Mouse (Mus musculus) G1E (cell line): ENCODE results near the gene Ttll11. TPM values are rescaled to one million over a fixed set of nuclear protein-coding genes. Genes with fewer than 3 reads are reported as not detected.

ENCODE experiments used
- ATAC-seq: 2 replicates; pipeline ENCODE4 v1.8.0; 2016; ENCODE audit warnings: mild to moderate bottlenecking; ENCODE audit not compliant: insufficient number of reproducible peaks, poor library complexity, low FRiP score, severe bottlenecking; ENCODE audit errors: extremely low read depth
- DNase-seq: peaks from one replicate; pipeline ENCODE4 v3.0.0; 2012; ENCODE audit warnings: low spot score
- H3K27me3 ChIP-seq: 2 replicates; pipeline ENCODE4 v1.6.1; 2012; ENCODE audit warnings: mild to moderate bottlenecking, low read length, inconsistent platforms; ENCODE audit not compliant: insufficient read depth
- H3K36me3 ChIP-seq: replicated peaks from 2 replicates; pipeline ENCODE3; 2012; ENCODE audit warnings: mild to moderate bottlenecking, inconsistent platforms
- H3K4me1 ChIP-seq: 2 replicates; pipeline ENCODE4 v1.6.1; 2012; ENCODE audit warnings: low read depth, low read length, inconsistent platforms, mixed read lengths; ENCODE audit not compliant: insufficient read depth
- H3K4me3 ChIP-seq: 2 replicates; pipeline ENCODE4 v1.5.1; 2012; ENCODE audit warnings: low read depth, mild to moderate bottlenecking, inconsistent platforms, low read length, moderate library complexity, mixed read lengths
- H3K9me3 ChIP-seq: replicated peaks from 2 replicates; pipeline ENCODE4 v1.6.1; 2012; ENCODE audit warnings: inconsistent platforms
- CTCF ChIP-seq: IDR thresholded peaks from 2 replicates; pipeline ENCODE4 v1.5.1; 2012; ENCODE audit warnings: low read depth, low read length, inconsistent platforms, mixed read lengths
- GATA1 ChIP-seq: IDR thresholded peaks from 2 replicates; pipeline ENCODE4 v1.6.1; 2012; ENCODE audit warnings: borderline replicate concordance, low read length, inconsistent platforms, mixed read lengths
- GATA2 ChIP-seq: IDR thresholded peaks from 2 replicates; pipeline ENCODE4 v1.6.1; 2012; ENCODE audit warnings: low read depth, low read length, inconsistent platforms, borderline replicate concordance
- POLR2AphosphoS5 ChIP-seq: IDR thresholded peaks from 2 replicates; pipeline ENCODE4 v1.6.1; 2012; ENCODE audit warnings: low read depth, low read length, inconsistent platforms; ENCODE audit not compliant: insufficient replicate concordance
- TAL1 ChIP-seq: conservative IDR thresholded peaks from 2 replicates; pipeline ENCODE4 v1.6.1; 2012; ENCODE audit warnings: low read depth, low read length, inconsistent platforms, mixed read lengths
- polyA plus RNA-seq: library from polyadenylated mRNA; stranded (reverse); fragments of >175 nt; gene quantifications from 2 replicates; pipeline ENCODE4 v1.2.3, GENCODE M21; 2012
- total RNA-seq, 2 experiments: library from RNA; stranded (forward) in 1 of 2; stranded (reverse) in 1 of 2; fragments of 200-1000 nt in 1 of 2; fragments of >200 nt in 1 of 2; fragmentation: Nextera tagmentation in 1 of 2; gene quantifications; 2 replicates each; pipeline ENCODE4 v1.2.3; 2014 to 2017

The Ttll11 gene
- total and polyA plus RNA-seq, 3 experiments: 0.33 to 0.87 TPM; not detected in 1

GRCm38 (mm10) chr2:35952187-35952958 lies 27.3 kb downstream of the Ttll11 start:
- H3K4me3 ChIP-seq: no peak overlapping the region
- no peak for ATAC-seq
- peaks cover 66% of the 10 kb centered on the region for H3K27me3 ChIP-seq
- no peaks in the 10 kb centered on the region for H3K36me3 ChIP-seq
- H3K4me1 ChIP-seq: no peaks in the 10 kb centered on the region
- DNase-seq: no peak
- no peak for TF ChIP-seq POLR2AphosphoS5
- no peak for TF ChIP-seq GATA2
- no peak for TF ChIP-seq TAL1
- TF ChIP-seq CTCF: no peak
- TF ChIP-seq GATA1: no peak
- no peaks in the 10 kb centered on the region for H3K9me3 ChIP-seq

GRCm38 (mm10) chr2:35944896-35945295 lies 34.8 kb downstream of the Ttll11 start:
- H3K27me3 ChIP-seq: peaks cover 38% of the 10 kb centered on the region
- H3K4me1 ChIP-seq: no peaks in the 10 kb centered on the region; the same call in 1 of the 2 replicates
- TF ChIP-seq GATA2 (no peak), POLR2AphosphoS5 (no peak), GATA1 (no peak)
- no peak for DNase-seq
- ATAC-seq: no peak
- no peaks in the 10 kb centered on the region for H3K9me3 ChIP-seq
- H3K36me3 ChIP-seq: no peaks in the 10 kb centered on the region
- H3K4me3 ChIP-seq: no peak overlapping the region

GRCm38 (mm10) chr2:35942960-35943359 lies 36.8 kb downstream of the Ttll11 start:
- H3K4me3 ChIP-seq: no peak overlapping the region
- peaks cover 22% of the 10 kb centered on the region for H3K27me3 ChIP-seq
- no peak for ATAC-seq
- H3K4me1 ChIP-seq: no peaks in the 10 kb centered on the region; the same call in 1 of the 2 replicates
- H3K36me3 ChIP-seq: no peaks in the 10 kb centered on the region
- no peaks in the 10 kb centered on the region for H3K9me3 ChIP-seq
- no peak for DNase-seq
- TF ChIP-seq GATA2 (no peak), GATA1 (no peak), POLR2AphosphoS5 (no peak), CTCF (no peak), TAL1 (no peak)

GRCm38 (mm10) chr2:35935045-35935444 lies 44.7 kb downstream of the Ttll11 start:
- DNase-seq: no peak
- no peak for ATAC-seq
- TF ChIP-seq GATA1 (no peak), GATA2 (no peak), TAL1 (no peak), CTCF (no peak), POLR2AphosphoS5 (no peak)
- Histone ChIP-seq H3K27me3 (peaks cover 7% of the 10 kb centered on the region; the same call in 1 of the 2 replicates), H3K4me1 (no peaks in the 10 kb centered on the region), H3K9me3 (no peaks in the 10 kb centered on the region), H3K36me3 (no peaks in the 10 kb centered on the region), H3K4me3 (no peak overlapping the region)

- Histone ChIP-seq H3K4me3 (no peak overlapping the region), H3K4me1 (no peaks in the 10 kb centered on the region), H3K27me3 (peaks cover 7% of the 10 kb centered on the region; the same call in 1 of the 2 replicates), H3K9me3 (no peaks in the 10 kb centered on the region), H3K36me3 (no peaks in the 10 kb centered on the region)
- DNase-seq: no peak
- no peak for ATAC-seq
- TF ChIP-seq CTCF: no peak
These were observed 46.6 kb downstream of the Ttll11 start for GRCm38 (mm10) chr2:35933116-35933515.

GRCm38 (mm10) chr2:35931619-35932018 lies 48.1 kb downstream of the Ttll11 start:
- no peak for TF ChIP-seq TAL1
- no peak for TF ChIP-seq GATA1
- no peak for TF ChIP-seq CTCF
- TF ChIP-seq POLR2AphosphoS5: no peak
- no peak for TF ChIP-seq GATA2
- DNase-seq: no peak

More at GRCm38 (mm10) chr2:35931619-35932018, 48.1 kb downstream of the Ttll11 start:
- H3K4me1 ChIP-seq: no peaks in the 10 kb centered on the region
- ATAC-seq: no peak
- H3K36me3 ChIP-seq: no peaks in the 10 kb centered on the region
- no peaks in the 10 kb centered on the region for H3K9me3 ChIP-seq
- H3K27me3 ChIP-seq: peaks cover 7% of the 10 kb centered on the region; the same call in 1 of the 2 replicates
- H3K4me3 ChIP-seq: no peak overlapping the region
